Mouse (Mus musculus): ENCODE measurements around the gene Mtfr1l.

- TF ChIP-seq POLR2A (IDR thresholded peaks at IDR 0.05; ENCODE audit: low read depth, low read length): no peak
- TF ChIP-seq CTCF (IDR thresholded peaks at IDR 0.05; ENCODE audit: borderline replicate concordance, insufficient read depth, low read length): no peak
Observed at GRCm38 (mm10) chr4:134481270-134481669, 53.9 kb downstream of the Mtfr1l start.

Measured in embryonic fibroblast, embryonic 13.5 days (primary cell).